In the genomic region with DNA sequence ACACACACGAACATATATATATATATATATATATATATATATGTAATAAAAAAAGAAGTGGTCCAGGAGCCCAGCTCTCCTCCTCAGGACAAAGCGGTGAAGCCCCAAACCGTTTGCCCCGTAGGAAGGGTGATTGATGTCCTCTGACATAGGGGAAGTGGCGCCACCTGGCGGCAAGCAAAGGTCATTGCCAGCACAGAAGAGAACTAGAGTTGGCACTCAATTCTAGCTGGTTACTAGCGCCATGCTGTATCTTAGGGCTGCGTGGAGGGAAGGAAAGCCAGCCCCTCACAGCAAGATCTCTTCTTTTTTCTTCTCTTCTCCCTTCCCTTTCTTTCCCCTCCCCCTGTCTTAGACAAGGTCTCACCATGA, we compare ENCODE assay signal across 9 mouse cellular contexts. TPM values are rescaled to one million over a fixed set of nuclear protein-coding genes. Genes with fewer than 3 reads are reported as not detected.
DNase-seq lines count a peak whose midpoint lies in the region; ATAC-seq and TF ChIP-seq lines count a peak whose summit lies in the region.
"Had no signal": no experiment of that assay in that cellular context is flagged by ENCODE, and none has a peak within 500 bp of the region (broad histone marks: within the 10 kb centered on the region; RNA-seq: fewer than 3 reads in every experiment).

No protein-coding gene starts in this region.

- H3K4me2 ChIP-seq in hindbrain, embryonic 14.5 days (replicated peaks) = no peak overlapping the region
- H3K4me2 ChIP-seq in hindbrain, embryonic 12.5 days (replicated peaks) = no peak overlapping the region
- no peak overlapping the region for H3K4me2 ChIP-seq in liver, embryonic 14.5 days (ENCODE audit: low read depth)
- H3K4me2 ChIP-seq: midbrain, embryonic 12.5 days had no signal

- peak; percentile 90 for TF ChIP-seq CTCF in liver, embryonic 14.5 days (IDR thresholded peaks at IDR 0.05; ENCODE audit: low read depth)

- H3K4me3 ChIP-seq in hindbrain, embryonic 14.5 days (replicated peaks; ENCODE audit: low read length) = no peak overlapping the region
- no peak overlapping the region for H3K4me3 ChIP-seq in hindbrain, embryonic 12.5 days
- H3K4me3 ChIP-seq in liver, embryonic 14.5 days (ENCODE audit: insufficient read depth in 1 of 2, low read depth in 2 of 2, low read length in 2 of 2) = no peak overlapping the region
- H3K4me3 ChIP-seq: midbrain, embryonic 12.5 days had no signal

- H3K4me1 ChIP-seq in hindbrain, embryonic 14.5 days (replicated peaks; ENCODE audit: control insufficient read depth, insufficient read depth, low read length) = no peaks in the 10 kb centered on the region
- H3K4me1 ChIP-seq in hindbrain, embryonic 12.5 days = no peaks in the 10 kb centered on the region; the same call in 1 of the 2 replicates
- H3K4me1 ChIP-seq in liver, embryonic 14.5 days (replicated peaks; ENCODE audit: control insufficient read depth in 2 of 2, insufficient read depth in 2 of 2, low read length in 1 of 2) = no peaks in the 10 kb centered on the region
- H3K4me1 ChIP-seq: midbrain, embryonic 12.5 days had no signal

- peak; percentile 50 for DNase-seq in hindbrain, embryonic 14.5 days (ENCODE audit: low spot score)
- DNase-seq in B cell, adult 2 months = peak; percentile 77 to 79
- DNase-seq in MN1 (ENCODE audit: low spot score) = peak; percentile 13
- peak in 1 of 3 experiments; percentile 26 for DNase-seq in liver, embryonic 14.5 days (ENCODE audit: low read depth in 3 of 3, low spot score in 3 of 3)
- peak; percentile 78 for DNase-seq in splenic B cell, adult 2 months (ENCODE audit: low read depth, low spot score)
- no peak for DNase-seq in Muller cell, postnatal 12 days (ENCODE audit: inconsistent ontology term)

- no peaks in the 10 kb centered on the region for H3K36me3 ChIP-seq in hindbrain, embryonic 14.5 days (replicated peaks; ENCODE audit: control insufficient read depth, insufficient read depth)
- no peaks in the 10 kb centered on the region for H3K36me3 ChIP-seq in hindbrain, embryonic 12.5 days
- H3K36me3 ChIP-seq in liver, embryonic 14.5 days (replicated peaks; ENCODE audit: control insufficient read depth, insufficient read depth, low read depth) = no peaks in the 10 kb centered on the region
- H3K36me3 ChIP-seq in splenic B cell, adult 2 months (ENCODE audit: control insufficient read depth, insufficient read depth, low read length, poor library complexity, severe bottlenecking) = no peaks in the 10 kb centered on the region
- H3K36me3 ChIP-seq: midbrain, embryonic 12.5 days had no signal

- WGBS in hindbrain, embryonic 14.5 days = 14% methylated on average over 8 of the region's 8 CpGs
- 15% methylated on average over 8 of the region's 8 CpGs for WGBS in hindbrain, embryonic 12.5 days
- 16% methylated on average over 8 of the region's 8 CpGs for WGBS in liver, embryonic 14.5 days (ENCODE audit: insufficient replicate concordance)

- H3K27ac ChIP-seq in hindbrain, embryonic 14.5 days = no peak overlapping the region
- H3K27ac ChIP-seq in hindbrain, embryonic 12.5 days = no peak overlapping the region
- H3K27ac ChIP-seq in liver, embryonic 14.5 days = no peak overlapping the region
- H3K27ac ChIP-seq: midbrain, embryonic 12.5 days had no signal

- H3K9me3 ChIP-seq in hindbrain, embryonic 14.5 days (ENCODE audit: control insufficient read depth, low read length) = no peaks in the 10 kb centered on the region
- H3K9me3 ChIP-seq in hindbrain, embryonic 12.5 days (replicated peaks) = no peaks in the 10 kb centered on the region
- no peaks in the 10 kb centered on the region for H3K9me3 ChIP-seq in liver, embryonic 14.5 days (ENCODE audit: control insufficient read depth, low read length)
- H3K9me3 ChIP-seq: midbrain, embryonic 12.5 days had no signal

- no peak overlapping the region for H3K9ac ChIP-seq in hindbrain, embryonic 14.5 days
- no peak overlapping the region for H3K9ac ChIP-seq in hindbrain, embryonic 12.5 days
- no peak overlapping the region for H3K9ac ChIP-seq in liver, embryonic 14.5 days (replicated peaks)
- H3K9ac ChIP-seq: midbrain, embryonic 12.5 days had no signal

- no peak for ATAC-seq in hindbrain, embryonic 14.5 days (ENCODE audit: low FRiP score)
- no peak for ATAC-seq in hindbrain, embryonic 12.5 days (ENCODE audit: low FRiP score)
- peak; percentile 93 for ATAC-seq in common myeloid progenitor, adult 5-6 weeks (replicated peaks; ENCODE audit: low read depth, poor library complexity, severe bottlenecking)
- ATAC-seq in liver, embryonic 14.5 days (ENCODE audit: insufficient read depth) = no peak

- no peak for TF ChIP-seq EP300 in liver, embryonic 14.5 days (IDR thresholded peaks at IDR 0.05; ENCODE audit: low read depth)

- H3K27me3 ChIP-seq in hindbrain, embryonic 14.5 days (ENCODE audit: control insufficient read depth, insufficient read depth, low read length) = no peaks in the 10 kb centered on the region
- H3K27me3 ChIP-seq in hindbrain, embryonic 12.5 days = no peaks in the 10 kb centered on the region
- H3K27me3 ChIP-seq in liver, embryonic 14.5 days (ENCODE audit: control insufficient read depth, insufficient read depth, low read length) = no peaks in the 10 kb centered on the region
- H3K27me3 ChIP-seq in splenic B cell, adult 2 months (ENCODE audit: control insufficient read depth, insufficient read depth, low read length, poor library complexity, severe bottlenecking) = no peaks in the 10 kb centered on the region
- H3K27me3 ChIP-seq: midbrain, embryonic 12.5 days had no signal

RNA-seq across cellular contexts. Expression of a gene that starts 14.1 kb away (rescaled TPM):
- polyA plus RNA-seq in hindbrain, embryonic 14.5 days (2014; fragmentation: Nextera tagmentation; extraction: Ambion mirVana) = 0.33 and 0.39 TPM in 2 replicates
- 0.68 TPM in 2 replicates for polyA plus RNA-seq in hindbrain, embryonic 12.5 days (2016; fragmentation: Nextera tagmentation; extraction: Ambion mirVana)
- total RNA-seq in common myeloid progenitor, adult 5-6 weeks (2017) = 1.7 and 2.0 TPM in 2 replicates
- polyA plus RNA-seq in liver, embryonic 14.5 days (2012; rRNA removed) = 0.25 and 0.31 TPM in 2 replicates
- polyA plus RNA-seq in liver, embryonic 14.5 days (2014; fragmentation: Nextera tagmentation; extraction: Ambion mirVana) = 0.05 and 0.08 TPM in 2 replicates

RNA-seq across cellular contexts. Expression of a gene that starts 46.0 kb away (rescaled TPM):
- 2.4 and 2.8 TPM in 2 replicates for polyA plus RNA-seq in hindbrain, embryonic 14.5 days (2014; fragmentation: Nextera tagmentation; extraction: Ambion mirVana)
- polyA plus RNA-seq in hindbrain, embryonic 12.5 days (2016; fragmentation: Nextera tagmentation; extraction: Ambion mirVana) = 1.7 and 2.1 TPM in 2 replicates
- not detected in 2 replicates for total RNA-seq in common myeloid progenitor, adult 5-6 weeks (2017)
- polyA plus RNA-seq in liver, embryonic 14.5 days (2012; rRNA removed) = 0.08 and 0.19 TPM in 2 replicates
- polyA plus RNA-seq in liver, embryonic 14.5 days (2014; fragmentation: Nextera tagmentation; extraction: Ambion mirVana) = 0.18 and 0.43 TPM in 2 replicates
